Mouse (Mus musculus): ENCODE measurements around the gene A430078G23Rik. TPM values are rescaled to one million over a fixed set of nuclear protein-coding genes. Genes with fewer than 3 reads are reported as not detected.

A430078G23Rik gene
- 10 to 100 TPM; 92.0 to 94.7 TPM for total RNA-seq (2023)

DNA sequence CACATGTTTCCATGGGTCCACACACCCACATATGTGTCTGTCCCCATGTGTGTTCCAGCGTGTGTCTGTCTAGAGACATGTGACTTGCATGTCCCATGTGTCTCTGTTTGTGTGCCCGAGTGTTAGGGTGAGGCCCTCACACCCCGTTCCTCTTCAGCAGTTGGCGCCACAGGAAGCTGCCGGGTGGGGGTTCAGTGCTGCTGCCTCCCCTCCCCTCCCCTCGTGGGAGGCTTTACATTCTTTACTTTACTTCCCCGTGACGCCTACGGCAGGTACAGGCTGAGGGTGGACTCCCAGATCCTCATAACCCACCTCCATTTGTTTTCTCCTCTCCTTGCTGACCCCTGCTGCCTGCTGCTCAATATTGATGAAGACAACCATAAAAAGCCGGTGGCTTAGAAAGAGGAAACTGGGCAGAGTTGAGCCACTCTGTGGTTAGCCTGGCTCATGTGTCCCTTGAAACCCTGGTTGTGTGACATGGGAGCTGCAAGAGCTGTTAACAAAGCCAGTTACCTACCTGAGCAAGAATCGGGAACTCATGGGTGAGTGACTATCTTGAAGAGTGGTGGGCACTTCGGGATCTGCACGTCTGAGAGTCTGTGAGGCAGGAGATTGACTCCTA lies at the start of gene A430078G23Rik:
Gene A430078G23Rik, plus strand, starts transcription at position 227 of the 622 bp plus-strand sequence.

DNA sequence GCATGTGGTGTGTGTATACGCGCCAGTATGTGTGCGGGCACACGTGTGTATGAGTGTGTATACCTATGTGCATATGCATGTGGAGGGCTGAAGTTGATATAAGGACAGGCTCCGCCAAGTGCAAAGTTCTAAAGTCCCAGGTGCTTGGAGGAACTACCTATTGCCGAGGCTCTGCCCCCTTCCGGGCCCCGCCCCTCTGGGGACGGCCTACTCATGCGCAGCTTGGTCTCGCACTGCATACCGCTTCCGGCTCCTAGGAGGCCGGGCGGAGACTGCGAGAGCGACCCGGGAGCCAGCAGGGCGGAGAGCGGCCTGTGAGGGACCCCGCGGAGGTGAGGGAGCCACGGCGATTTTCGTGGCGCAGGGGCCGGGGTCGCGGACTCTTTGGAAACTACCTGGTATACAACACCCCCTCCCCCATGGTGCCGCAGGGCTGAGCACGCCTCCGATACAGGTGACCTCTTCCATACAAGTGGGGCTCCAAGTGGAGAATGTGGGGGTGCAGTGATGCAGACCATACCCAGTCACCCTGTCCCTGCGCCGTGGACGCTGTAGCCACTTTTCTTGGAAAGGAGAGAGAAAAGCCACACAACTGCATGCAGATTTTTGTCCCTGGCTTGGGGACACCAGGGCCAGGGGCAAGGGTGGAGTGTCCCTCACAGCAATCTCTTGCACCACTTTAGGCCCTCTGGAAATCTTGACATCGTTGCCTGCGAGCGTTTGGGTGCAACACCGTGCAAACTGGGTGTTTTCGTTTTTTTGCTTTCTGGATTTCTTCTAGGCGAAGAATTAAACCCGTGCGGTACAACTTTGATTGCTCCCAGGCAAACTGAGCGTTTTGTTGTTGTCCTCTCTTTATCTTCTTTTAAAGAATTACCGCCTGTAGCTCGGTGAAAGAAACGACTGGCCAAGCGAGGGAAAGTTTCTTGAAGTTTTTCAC lies 39.8 kb downstream of the A430078G23Rik start, which contains the start of gene Arhgef18:
Gene Arhgef18, plus strand, starts transcription at position 236 of the 940 bp plus-strand sequence.

Other genes starting within 250 kb of the A430078G23Rik start
- gene Insr, start 73.8 kb upstream of the A430078G23Rik start, total RNA-seq (2023), result 10 to 100 TPM; 85.9 TPM
- 100 to 1,000 TPM; 102 to 114 TPM for gene Arhgef18, start 39.6 kb downstream of the A430078G23Rik start, total RNA-seq (2023)
- gene Pex11g, start 114.3 kb downstream of the A430078G23Rik start, total RNA-seq (2023), result under 1 TPM; 0.27 to 0.66 TPM
- 1 to 10 TPM in 1 of 2 experiments, under 1 TPM in 1; 0.71 to 1.2 TPM for gene Tex45, start 117.4 kb downstream of the A430078G23Rik start, total RNA-seq (2023)
- 1 to 10 TPM; 3.3 to 4.2 TPM for gene Zfp358, start 139.7 kb downstream of the A430078G23Rik start, total RNA-seq (2023)
- 10 to 100 TPM; 27.4 to 35.4 TPM for gene Mcoln1, start 147.0 kb downstream of the A430078G23Rik start, total RNA-seq (2023)
- 10 to 100 TPM; 21.9 to 29.6 TPM for gene Pnpla6, start 162.0 kb downstream of the A430078G23Rik start, total RNA-seq (2023)
- not detected for gene C330021F23Rik, start 214.6 kb downstream of the A430078G23Rik start, total RNA-seq (2023)
- gene Camsap3, start 233.9 kb downstream of the A430078G23Rik start, total RNA-seq (2023), result not detected

Measured in neutrophil, adult 59 days (primary cell).